Mouse (Mus musculus): ENCODE results near the gene Dguok. TPM values are rescaled to one million over a fixed set of nuclear protein-coding genes. Genes with fewer than 3 reads are reported as not detected.
A peak's percentile ranks its signal among the peaks of the same experiment; 100 is the strongest.

Dguok gene
- 61.3 and 68.8 TPM in 2 replicates for polyA plus RNA-seq (2016; fragmentation: Nextera tagmentation; extraction: Ambion mirVana)

DNA sequence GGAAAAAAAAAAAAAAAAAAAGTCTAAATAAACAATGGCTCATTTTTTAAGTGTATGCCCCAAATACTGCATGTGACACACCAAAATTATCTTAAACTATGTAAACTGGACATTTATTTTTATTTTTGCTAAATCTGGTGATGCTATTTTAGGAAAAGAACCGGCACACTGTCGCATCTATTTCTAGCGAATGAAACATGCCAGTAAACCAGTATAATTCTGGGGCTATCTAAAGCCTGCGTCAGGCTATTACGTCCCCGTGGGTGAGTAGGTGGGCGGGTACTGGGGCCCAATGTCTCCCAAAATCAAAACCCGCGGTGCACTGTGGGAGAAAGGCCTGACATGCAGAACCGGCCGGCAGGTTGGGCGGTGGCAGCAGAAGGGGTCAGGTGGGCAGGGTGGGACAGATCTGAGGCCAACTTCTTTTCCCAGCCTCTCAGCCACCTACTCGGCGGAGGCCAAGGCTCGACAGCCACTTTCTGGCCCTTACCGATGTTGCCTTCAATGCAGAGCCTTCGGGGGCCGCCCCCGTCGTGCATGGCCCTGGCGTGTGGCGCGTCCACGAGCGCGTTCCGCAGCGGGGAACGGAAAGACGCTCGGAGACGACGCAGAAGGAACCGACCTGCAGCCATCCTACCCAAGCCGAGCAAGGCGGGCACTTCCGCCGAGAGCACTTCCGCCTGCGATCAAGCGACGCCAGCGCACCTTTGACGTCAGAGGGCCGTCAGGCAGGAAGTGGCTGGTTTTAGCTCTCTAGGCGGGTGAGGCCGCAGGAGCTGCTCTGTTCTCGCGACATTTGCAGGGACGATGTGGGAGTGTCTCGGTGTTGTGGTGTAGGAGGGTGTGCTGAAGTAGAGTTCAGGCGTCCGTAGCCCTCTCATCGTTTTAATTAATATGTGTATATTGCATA lies at the start of gene Dguok:
Gene Dguok (minus strand): TSS at position 712 of the 910 bp plus-strand sequence.
- 0 out of 2 replicates have a peak, but pooled peaks cover 6% of the 10 kb centered on the region for H3K36me3 ChIP-seq
- peak; percentile 99 for DNase-seq (ENCODE audit: low spot score)
- H3K27ac ChIP-seq = peak within 1 kb of the TSS; percentile 90
- WGBS = under 1% methylated on average over 54 of the region's 54 CpGs
- H3K27me3 ChIP-seq (ENCODE audit: insufficient read depth, poor library complexity, severe bottlenecking) = no peaks in the 10 kb centered on the region
- H3K4me3 ChIP-seq = peak within 1 kb of the TSS; percentile 72
- H3K4me1 ChIP-seq (replicated peaks) = peaks cover 33% of the 10 kb centered on the region
- no peaks in the 10 kb centered on the region for H3K9me3 ChIP-seq

DNA sequence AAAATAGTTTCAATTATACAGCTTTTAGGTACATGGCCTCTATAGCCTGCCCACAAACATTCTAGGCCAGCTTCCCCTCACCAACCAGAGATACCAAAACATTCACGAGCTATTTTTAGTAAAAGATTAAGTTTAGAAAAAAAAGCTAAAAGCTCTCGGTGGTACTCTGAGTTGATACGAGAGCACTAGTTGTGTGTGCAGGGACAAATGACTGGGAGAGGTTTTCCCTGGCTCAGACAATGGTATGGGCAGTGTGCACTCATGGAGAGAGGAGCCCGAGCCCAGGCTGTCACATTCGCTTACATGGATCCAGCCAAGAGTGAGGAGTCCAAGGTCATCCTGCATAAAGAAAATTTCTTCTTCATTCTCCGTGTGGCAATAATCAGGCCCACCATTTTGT lies 49.2 kb upstream of the Dguok start:
- H3K27me3 ChIP-seq (ENCODE audit: insufficient read depth, poor library complexity, severe bottlenecking) = no peaks in the 10 kb centered on the region
- H3K4me1 ChIP-seq (replicated peaks) = no peaks in the 10 kb centered on the region
- WGBS = 90% methylated on average over 6 of the region's 6 CpGs
- no peak overlapping the region for H3K27ac ChIP-seq
- DNase-seq (ENCODE audit: low spot score) = no peak
- H3K36me3 ChIP-seq = peaks cover 65% of the 10 kb centered on the region
- H3K9me3 ChIP-seq = no peaks in the 10 kb centered on the region
- H3K4me3 ChIP-seq = no peak overlapping the region

DNA sequence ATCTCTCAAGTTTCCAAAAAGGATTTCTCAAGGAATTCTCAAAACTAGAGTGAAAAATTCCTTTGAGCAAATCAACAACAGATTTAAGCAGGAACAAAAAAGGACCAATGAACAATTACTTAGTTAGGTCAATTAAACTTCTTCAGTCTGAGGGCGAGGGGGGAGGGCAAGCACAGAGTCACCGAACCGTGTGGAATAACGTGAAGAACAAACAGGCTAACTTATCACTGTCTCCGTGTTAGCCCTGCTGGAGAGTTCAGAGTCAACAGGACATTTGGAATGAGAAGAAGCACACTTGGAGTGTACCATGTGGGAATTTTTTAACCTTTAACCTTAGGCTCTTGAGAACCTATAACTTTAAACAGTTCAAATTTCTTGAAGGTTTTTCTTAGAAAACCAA lies 41.6 kb upstream of the Dguok start:
- H3K27ac ChIP-seq = no peak overlapping the region
- 46% methylated on average over 5 of the region's 5 CpGs for WGBS
- H3K36me3 ChIP-seq = peaks cover 27% of the 10 kb centered on the region

DNA sequence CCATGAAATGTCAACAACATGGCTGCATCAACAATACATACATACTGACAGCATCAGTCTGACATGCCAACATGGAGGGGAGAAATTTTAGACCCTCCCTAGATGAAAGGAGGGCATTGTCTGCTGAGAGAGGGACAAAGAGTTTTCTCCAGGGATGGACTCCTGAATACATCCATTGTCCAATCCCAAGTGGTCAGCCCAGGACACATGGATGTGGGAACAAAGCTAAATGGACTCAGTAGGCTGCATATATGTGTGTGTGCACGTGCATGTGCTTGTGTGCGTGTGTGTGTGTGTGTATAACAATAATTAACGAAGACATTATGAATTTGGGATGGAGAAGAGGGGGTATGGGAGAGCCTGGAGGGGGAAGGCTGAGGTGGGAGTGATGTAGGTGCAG lies 39.0 kb upstream of the Dguok start:
- Histone ChIP-seq H3K27ac (no peak overlapping the region), H3K27me3 (ENCODE audit: insufficient read depth, poor library complexity, severe bottlenecking) (no peaks in the 10 kb centered on the region), H3K4me1 (replicated peaks) (no peaks in the 10 kb centered on the region), H3K36me3 (peaks cover 27% of the 10 kb centered on the region), H3K9me3 (no peaks in the 10 kb centered on the region), H3K4me3 (no peak overlapping the region)
- WGBS = 80% methylated on average over 3 of the region's 3 CpGs
- DNase-seq (ENCODE audit: low spot score) = no peak

More for the DNA sequence above, 41.6 kb upstream of the Dguok start:
- no peak overlapping the region for H3K4me3 ChIP-seq
- DNase-seq (ENCODE audit: low spot score) = no peak
- H3K4me1 ChIP-seq (replicated peaks) = no peaks in the 10 kb centered on the region
- H3K27me3 ChIP-seq (ENCODE audit: insufficient read depth, poor library complexity, severe bottlenecking) = no peaks in the 10 kb centered on the region
- H3K9me3 ChIP-seq = no peaks in the 10 kb centered on the region

DNA sequence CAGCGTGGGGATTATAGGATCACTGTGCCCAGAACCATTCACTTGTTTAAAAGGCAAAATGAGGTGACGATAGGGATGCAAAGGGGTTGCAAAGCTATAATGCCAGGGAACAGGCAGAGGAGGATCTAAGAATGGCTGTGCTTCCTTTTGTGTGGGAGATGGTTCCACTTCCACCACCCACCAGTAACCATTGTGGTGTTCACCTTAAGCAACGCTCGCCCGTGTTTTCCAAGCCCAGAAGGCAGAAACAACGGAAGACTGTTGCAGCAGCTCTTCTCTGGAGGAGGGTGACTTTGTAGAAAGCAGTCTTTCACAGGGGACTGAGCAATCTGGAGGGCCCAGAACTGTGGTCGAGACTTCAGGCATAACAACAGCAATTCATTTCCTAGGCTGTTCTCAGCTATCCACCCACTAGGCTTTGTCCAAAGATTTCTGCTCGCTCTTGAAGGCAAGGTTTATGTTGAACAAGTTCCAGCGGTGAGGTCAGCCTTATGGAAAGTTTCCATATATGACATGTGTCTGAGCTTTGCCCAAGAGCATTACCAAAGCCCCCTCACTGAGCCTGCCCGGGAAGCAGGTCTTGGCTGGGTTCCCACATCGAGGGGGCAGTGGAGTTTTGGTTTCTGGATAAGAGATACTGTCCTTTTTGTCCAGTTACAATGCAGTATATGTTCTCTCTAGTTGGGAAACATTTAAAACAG lies 35.1 kb upstream of the Dguok start:
- no peak for DNase-seq (ENCODE audit: low spot score)
- H3K36me3 ChIP-seq = peaks cover 18% of the 10 kb centered on the region
- no peak overlapping the region for H3K4me3 ChIP-seq
- H3K4me1 ChIP-seq (replicated peaks) = peaks cover 3% of the 10 kb centered on the region; the same call in 1 of the 2 replicates
- no peaks in the 10 kb centered on the region for H3K27me3 ChIP-seq (ENCODE audit: insufficient read depth, poor library complexity, severe bottlenecking)
- whole genome bisulfite sequencing = 81% methylated on average over 11 of the region's 11 CpGs
- H3K9me3 ChIP-seq = no peaks in the 10 kb centered on the region
- no peak overlapping the region for H3K27ac ChIP-seq

DNA sequence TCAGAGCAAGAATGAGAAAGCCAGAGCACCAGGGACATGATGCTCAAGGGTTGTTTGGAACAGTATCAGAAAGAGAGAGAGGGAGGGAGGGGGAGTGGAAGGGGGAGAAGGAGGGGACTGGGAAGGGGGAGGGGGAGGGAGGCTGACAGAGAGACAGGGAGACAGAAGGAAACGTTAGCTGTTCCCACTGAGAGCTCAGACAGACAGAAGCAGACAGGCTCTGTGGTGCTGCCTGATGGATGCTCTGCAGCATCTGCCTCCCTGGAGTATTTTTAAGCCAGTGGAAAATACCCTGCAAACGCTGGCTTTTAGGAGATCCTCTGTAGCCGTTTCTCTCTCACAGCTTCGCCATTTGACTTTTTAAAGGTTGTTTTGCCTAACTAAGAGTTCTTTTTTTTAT lies 33.2 kb upstream of the Dguok start:
- Histone ChIP-seq H3K4me1 (replicated peaks) (peaks cover 11% of the 10 kb centered on the region; the same call in 1 of the 2 replicates), H3K27ac (no peak overlapping the region), H3K27me3 (ENCODE audit: insufficient read depth, poor library complexity, severe bottlenecking) (no peaks in the 10 kb centered on the region), H3K9me3 (no peaks in the 10 kb centered on the region), H3K4me3 (no peak overlapping the region), H3K36me3 (no peaks in the 10 kb centered on the region)
- WGBS = 48% methylated on average over 4 of the region's 4 CpGs
- DNase-seq (ENCODE audit: low spot score) = no peak

DNA sequence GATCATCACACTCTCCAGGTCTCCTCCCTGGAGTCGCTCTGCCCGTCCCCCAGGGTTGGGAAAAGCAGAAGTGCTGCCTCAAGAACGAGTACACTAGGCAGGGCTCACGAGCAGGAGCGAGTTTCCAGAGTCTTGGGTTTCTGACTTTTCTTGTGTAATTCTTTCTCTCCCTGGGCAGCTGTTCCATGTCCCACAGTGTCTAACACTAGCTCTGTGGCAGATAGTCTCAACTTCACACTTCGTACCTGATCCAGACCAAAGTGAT lies 30.0 kb upstream of the Dguok start:
- peak overlapping the region; percentile 54; the same call in 1 of the 2 replicates for H3K27ac ChIP-seq
- no peak for DNase-seq (ENCODE audit: low spot score)
- no peak overlapping the region for H3K4me3 ChIP-seq
- H3K9me3 ChIP-seq = no peaks in the 10 kb centered on the region
- H3K4me1 ChIP-seq (replicated peaks) = peaks cover 11% of the 10 kb centered on the region; the same call in 1 of the 2 replicates
- WGBS = 51% methylated on average over 6 of the region's 6 CpGs
- no peaks in the 10 kb centered on the region for H3K36me3 ChIP-seq
- no peaks in the 10 kb centered on the region for H3K27me3 ChIP-seq (ENCODE audit: insufficient read depth, poor library complexity, severe bottlenecking)

DNA sequence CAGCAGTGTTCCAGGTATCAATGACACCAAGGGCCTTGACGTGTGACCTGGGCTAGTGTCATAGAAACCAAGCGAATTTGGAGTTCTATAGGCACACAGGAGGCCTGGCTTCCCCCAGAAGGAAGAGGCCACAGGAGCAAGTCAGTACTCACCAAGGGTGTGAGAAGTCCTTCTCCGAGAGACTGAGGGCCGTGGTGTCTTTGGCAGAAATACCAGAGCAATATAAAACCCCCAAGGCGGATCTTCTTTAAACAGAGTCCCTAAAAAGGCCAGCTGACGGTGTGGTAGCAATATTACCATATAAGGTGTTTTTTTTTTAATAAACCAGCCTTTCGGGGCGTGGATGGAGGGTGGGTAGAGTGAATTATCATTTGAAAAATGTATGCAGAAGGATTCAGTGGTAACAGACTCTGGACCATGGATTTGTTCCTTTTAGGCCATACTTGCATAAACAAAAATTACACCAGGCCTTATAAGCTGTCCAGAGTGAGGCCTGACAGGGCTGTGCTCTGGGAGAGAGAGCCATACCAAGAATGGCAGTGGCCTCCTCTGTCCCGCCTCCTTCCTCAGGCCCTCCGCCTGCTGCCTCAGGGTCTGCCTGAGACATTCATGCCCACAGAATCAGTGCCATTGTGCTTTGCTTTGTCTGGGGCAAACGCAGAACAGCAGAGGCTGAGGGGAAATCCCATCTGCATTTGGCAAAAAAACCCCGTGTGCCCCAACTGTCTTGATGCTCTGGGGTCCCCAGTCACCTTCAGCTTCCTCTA lies 29.4 kb upstream of the Dguok start, which contains the start of gene Actg2:
Gene Actg2 (minus strand): TSS at position 238 of the 767 bp plus-strand sequence.
- Histone ChIP-seq H3K27me3 (ENCODE audit: insufficient read depth, poor library complexity, severe bottlenecking) (no peaks in the 10 kb centered on the region), H3K27ac (peak within 1 kb of the TSS; percentile 54; the same call in 1 of the 2 replicates), H3K36me3 (no peaks in the 10 kb centered on the region), H3K4me3 (no peak within 1 kb of the TSS), H3K4me1 (replicated peaks) (peaks cover 11% of the 10 kb centered on the region; the same call in 1 of the 2 replicates), H3K9me3 (no peaks in the 10 kb centered on the region)
- DNase-seq (ENCODE audit: low spot score) = no peak
- WGBS = 71% methylated on average over 12 of the region's 12 CpGs

DNA sequence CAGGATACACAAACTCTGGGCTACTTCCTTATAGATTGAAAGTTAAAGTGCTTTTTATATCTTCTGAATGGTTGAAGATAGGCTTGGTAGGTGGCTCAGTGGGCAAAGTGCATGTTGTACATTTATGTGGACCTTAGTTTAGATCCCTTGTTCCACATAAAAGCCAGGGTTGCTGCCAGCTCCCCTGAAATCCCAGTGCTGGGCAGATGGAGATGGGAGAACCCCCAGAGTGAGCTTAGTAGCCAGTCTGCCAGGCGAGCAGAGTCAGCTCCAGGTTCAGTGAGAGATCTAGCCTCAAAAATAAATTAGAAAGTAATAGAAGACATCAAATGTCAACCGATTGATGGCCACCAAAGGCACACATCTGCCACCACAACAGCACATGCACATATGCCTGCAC lies 25.8 kb upstream of the Dguok start:
- WGBS = 78% methylated on average over 2 of the region's 2 CpGs

DNA sequence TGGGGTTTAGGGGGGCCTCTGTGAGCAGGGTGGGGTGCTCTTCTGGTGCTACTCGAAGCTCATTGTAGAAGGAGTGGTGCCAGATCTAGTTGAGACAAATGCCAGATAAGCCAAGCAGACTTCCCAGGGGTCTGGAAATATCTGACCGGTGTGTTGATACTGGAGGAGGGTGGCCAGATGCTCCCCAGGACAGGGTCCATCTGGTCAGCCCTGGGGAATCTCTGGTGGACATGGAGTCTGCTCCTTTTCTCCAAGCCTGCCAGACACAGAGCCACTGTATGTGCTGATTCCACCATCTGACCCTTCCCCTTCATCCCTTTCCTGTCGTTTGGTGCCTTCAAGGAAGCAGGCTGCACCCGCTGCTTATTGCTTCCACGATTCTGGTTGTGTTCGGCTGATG lies 16.4 kb upstream of the Dguok start:
- Histone ChIP-seq H3K4me1 (replicated peaks) (0 out of 2 replicates have a peak, but pooled peaks cover 7% of the 10 kb centered on the region), H3K9me3 (no peaks in the 10 kb centered on the region), H3K4me3 (no peak overlapping the region), H3K36me3 (no peaks in the 10 kb centered on the region), H3K27ac (no peak overlapping the region), H3K27me3 (ENCODE audit: insufficient read depth, poor library complexity, severe bottlenecking) (no peaks in the 10 kb centered on the region)
- 76% methylated on average over 6 of the region's 6 CpGs for WGBS
- no peak for DNase-seq (ENCODE audit: low spot score)

More for the DNA sequence above, 25.8 kb upstream of the Dguok start:
- no peaks in the 10 kb centered on the region for H3K27me3 ChIP-seq (ENCODE audit: insufficient read depth, poor library complexity, severe bottlenecking)
- H3K4me3 ChIP-seq = no peak overlapping the region
- no peaks in the 10 kb centered on the region for H3K36me3 ChIP-seq
- DNase-seq (ENCODE audit: low spot score) = no peak
- H3K27ac ChIP-seq = no peak overlapping the region
- peaks cover 8% of the 10 kb centered on the region; the same call in 1 of the 2 replicates for H3K4me1 ChIP-seq (replicated peaks)
- no peaks in the 10 kb centered on the region for H3K9me3 ChIP-seq

DNA sequence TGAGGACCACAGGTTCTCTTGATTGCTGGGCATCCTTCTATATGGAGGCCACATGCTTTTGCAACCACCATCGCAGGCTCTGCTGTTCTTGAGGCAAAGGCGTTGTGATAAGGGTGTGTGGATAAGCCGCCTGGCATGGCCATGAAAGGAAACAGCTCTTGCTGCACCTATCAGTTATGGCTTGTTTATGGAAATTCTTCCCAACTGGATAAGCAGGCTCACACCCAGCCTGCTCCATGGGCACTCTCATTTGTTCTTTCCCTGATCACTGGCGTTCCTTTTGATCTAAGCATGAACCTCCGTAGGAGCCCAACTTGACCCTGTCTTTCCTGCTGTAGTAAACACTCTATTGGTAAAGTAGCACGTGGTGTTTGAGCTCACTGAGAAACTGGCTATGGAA lies 15.0 kb upstream of the Dguok start:
- H3K9me3 ChIP-seq = no peaks in the 10 kb centered on the region
- H3K27me3 ChIP-seq (ENCODE audit: insufficient read depth, poor library complexity, severe bottlenecking) = no peaks in the 10 kb centered on the region
- no peak overlapping the region for H3K4me3 ChIP-seq
- DNase-seq (ENCODE audit: low spot score) = no peak
- no peak overlapping the region for H3K27ac ChIP-seq
- H3K36me3 ChIP-seq = no peaks in the 10 kb centered on the region
- 0 out of 2 replicates have a peak, but pooled peaks cover 7% of the 10 kb centered on the region for H3K4me1 ChIP-seq (replicated peaks)
- 78% methylated on average over 6 of the region's 6 CpGs for WGBS

DNA sequence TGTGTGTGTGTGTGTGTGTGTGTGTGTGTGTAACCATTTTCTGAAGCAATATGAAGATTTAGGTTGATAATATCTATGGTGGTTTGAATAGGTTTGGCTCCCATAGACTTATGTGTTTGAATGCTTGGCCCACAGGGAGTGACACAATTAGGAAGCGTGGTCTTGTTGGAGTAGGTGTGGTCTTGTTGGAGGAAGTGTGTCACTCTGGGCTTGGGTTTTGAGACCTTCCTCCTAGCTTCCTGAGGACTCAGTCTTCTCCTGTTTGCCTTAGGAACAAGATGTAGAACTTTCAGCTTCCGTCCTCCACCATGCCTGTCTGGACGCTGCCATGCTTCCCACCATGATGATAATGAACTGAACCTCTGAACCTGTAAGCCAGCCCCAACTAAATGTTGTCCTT lies 11.9 kb upstream of the Dguok start:
- Histone ChIP-seq H3K4me3 (no peak overlapping the region), H3K4me1 (replicated peaks) (0 out of 2 replicates have a peak, but pooled peaks cover 5% of the 10 kb centered on the region), H3K36me3 (no peaks in the 10 kb centered on the region), H3K9me3 (no peaks in the 10 kb centered on the region), H3K27ac (no peak overlapping the region), H3K27me3 (ENCODE audit: insufficient read depth, poor library complexity, severe bottlenecking) (no peaks in the 10 kb centered on the region)
- no peak for DNase-seq (ENCODE audit: low spot score)
- WGBS = 91% methylated on average over 3 of the region's 3 CpGs
